Mouse (Mus musculus) MEL (cell line): ENCODE results near the gene Nrl. TPM values are rescaled to one million over a fixed set of nuclear protein-coding genes. Genes with fewer than 3 reads are reported as not detected.

Experiments
- DNase-seq: peaks from one replicate; pipeline ENCODE4 v3.0.0; 2011; ENCODE audit warnings: low read depth, low spot score
- H3K27ac ChIP-seq: 2 replicates; pipeline ENCODE4 v1.5.1; 2012; ENCODE audit warnings: low read depth, mild to moderate bottlenecking, control low read depth, low read length, moderate library complexity; ENCODE audit not compliant: control insufficient read depth
- H3K27me3 ChIP-seq, 2 experiments: fragments of 150-350 bp in 1 of 2; sonication (generic) in 1 of 2; 2 replicates each; pipeline ENCODE4 v1.6.1; 2012; ENCODE audit warnings: low read length in 2 of 2, mild to moderate bottlenecking in 2 of 2, improper control_type of control experiment in 1 of 2, moderate library complexity in 1 of 2; ENCODE audit not compliant: insufficient read depth in 2 of 2, control insufficient read depth in 1 of 2
- H3K36me3 ChIP-seq, 2 experiments: 2 replicates each; pipeline ENCODE4 v1.6.1; 2012 to 2014; ENCODE audit warnings: low read length in 2 of 2, improper control_type of control experiment in 1 of 2, inconsistent platforms in 1 of 2, mild to moderate bottlenecking in 1 of 2; ENCODE audit not compliant: insufficient read depth in 2 of 2, control insufficient read depth in 1 of 2
- H3K4me1 ChIP-seq, 2 experiments: fragments of 150-350 bp in 1 of 2; sonication (generic) in 1 of 2; 2 replicates each; pipeline ENCODE4 v1.6.1; 2012; ENCODE audit warnings: low read length in 2 of 2, improper control_type of control experiment in 1 of 2, mild to moderate bottlenecking in 1 of 2; ENCODE audit not compliant: insufficient read depth in 2 of 2, control insufficient read depth in 1 of 2
- H3K4me3 ChIP-seq, 2 experiments: fragments of 150-350 bp in 1 of 2; sonication (generic) in 1 of 2; 2 replicates each; pipeline ENCODE4 v1.5.1; 2012; ENCODE audit warnings: low read depth in 2 of 2, low read length in 2 of 2, mild to moderate bottlenecking in 2 of 2, moderate library complexity in 2 of 2, control low read depth in 1 of 2, improper control_type of control experiment in 1 of 2; ENCODE audit not compliant: control insufficient read depth in 1 of 2, insufficient read depth in 1 of 2
- H3K79me2 ChIP-seq: 2 replicates; pipeline ENCODE4 v1.6.1; 2012; ENCODE audit warnings: mild to moderate bottlenecking, low read length, moderate library complexity; ENCODE audit not compliant: control insufficient read depth, poor library complexity, insufficient read depth
- H3K9ac ChIP-seq: 2 replicates; pipeline ENCODE4 v1.6.1; 2012; ENCODE audit warnings: low read depth, mild to moderate bottlenecking, control low read depth, low read length, moderate library complexity; ENCODE audit not compliant: control insufficient read depth, poor library complexity, severe bottlenecking
- H3K9me3 ChIP-seq: fragments of 150-350 bp; sonication (generic); replicated peaks from 2 replicates; pipeline ENCODE4 v1.6.1; 2012; ENCODE audit warnings: mild to moderate bottlenecking, low read length, improper control_type of control experiment, moderate library complexity; ENCODE audit not compliant: insufficient read depth
- CHD1 ChIP-seq: IDR thresholded peaks from 2 replicates; pipeline ENCODE4 v1.6.1; 2012; ENCODE audit warnings: low read depth, mild to moderate bottlenecking, inconsistent platforms, low read length, improper control_type of control experiment
- CHD2 ChIP-seq: IDR thresholded peaks from 2 replicates; pipeline ENCODE4 v1.6.1; 2011; ENCODE audit warnings: low read length, improper control_type of control experiment
- CTCF ChIP-seq, 3 experiments: IDR thresholded peaks in 2 of 3; conservative IDR thresholded peaks in 1 of 3; 2 replicates each; pipeline ENCODE4 v1.5.1; 2011 to 2012; ENCODE audit warnings: low read length in 3 of 3, low read depth in 2 of 3, mild to moderate bottlenecking in 2 of 3, improper control_type of control experiment in 1 of 3, inconsistent platforms in 1 of 3, mixed read lengths in 1 of 3, moderate library complexity in 1 of 3; ENCODE audit not compliant: control insufficient read depth in 1 of 3, insufficient read depth in 1 of 3, poor library complexity in 1 of 3, severe bottlenecking in 1 of 3
- EP300 ChIP-seq, 2 experiments: IDR thresholded peaks; 2 replicates each; pipeline ENCODE4 v1.6.1; 2011; ENCODE audit warnings: improper control_type of control experiment in 2 of 2, low read length in 2 of 2, low read depth in 1 of 2, mild to moderate bottlenecking in 1 of 2
- ETS1 ChIP-seq: IDR thresholded peaks from 2 replicates; pipeline ENCODE4 v1.6.1; 2012; ENCODE audit warnings: low read depth, mild to moderate bottlenecking, inconsistent platforms, low read length, improper control_type of control experiment, moderate library complexity
- HCFC1 ChIP-seq: IDR thresholded peaks from 2 replicates; pipeline ENCODE4 v1.6.1; 2012; ENCODE audit warnings: low read depth, mild to moderate bottlenecking, inconsistent platforms, low read length, improper control_type of control experiment, moderate library complexity
- NRF1 ChIP-seq: IDR thresholded peaks from 2 replicates; pipeline ENCODE4 v1.6.1; 2014; ENCODE audit warnings: low read depth, mild to moderate bottlenecking, inconsistent platforms, low read length, improper control_type of control experiment, moderate library complexity; ENCODE audit not compliant: poor library complexity, insufficient read depth, severe bottlenecking
- POLR2AphosphoS2 ChIP-seq: IDR thresholded peaks from 2 replicates; pipeline ENCODE4 v1.6.1; 2011; ENCODE audit warnings: low read length, improper control_type of control experiment
- TAL1 ChIP-seq: IDR thresholded peaks from 2 replicates; pipeline ENCODE4 v1.6.1; 2012; ENCODE audit warnings: mild to moderate bottlenecking, inconsistent platforms, low read length, moderate library complexity, mixed read lengths
- ZKSCAN1 ChIP-seq: IDR thresholded peaks from 2 replicates; pipeline ENCODE4 v1.6.1; 2012; ENCODE audit warnings: low read depth, mild to moderate bottlenecking, inconsistent platforms, low read length, improper control_type of control experiment, moderate library complexity
- ZMIZ1 ChIP-seq: IDR thresholded peaks from 2 replicates; pipeline ENCODE4 v1.6.1; 2012; ENCODE audit warnings: low read depth, mild to moderate bottlenecking, inconsistent platforms, low read length, improper control_type of control experiment, moderate library complexity
- ZNF384 ChIP-seq: IDR thresholded peaks from 2 replicates; pipeline ENCODE4 v1.6.1; 2012; ENCODE audit warnings: low read depth, mild to moderate bottlenecking, inconsistent platforms, low read length, improper control_type of control experiment
- polyA plus RNA-seq, 2 experiments: library from polyadenylated mRNA; stranded (reverse) in 1 of 2; unstranded in 1 of 2; fragments of >175 nt in 1 of 2; fragments of >200 nt in 1 of 2; gene quantifications; 2 replicates each; pipeline versions ENCODE4 v1.2.1 to v1.2.4; 2012; ENCODE audit warnings: low replicate concordance in 2 of 2, low read depth in 1 of 2; ENCODE audit not compliant: insufficient read length in 2 of 2, insufficient read depth in 1 of 2, missing spikeins in 1 of 2
- total RNA-seq: library from RNA; depleted of rRNA; stranded (reverse); fragments of 300-350 nt; gene quantifications from 2 replicates; pipeline ENCODE4 v1.2.3, GENCODE M21; 2012

The Nrl gene
- total and polyA plus RNA-seq, 3 experiments = not detected

DNA sequence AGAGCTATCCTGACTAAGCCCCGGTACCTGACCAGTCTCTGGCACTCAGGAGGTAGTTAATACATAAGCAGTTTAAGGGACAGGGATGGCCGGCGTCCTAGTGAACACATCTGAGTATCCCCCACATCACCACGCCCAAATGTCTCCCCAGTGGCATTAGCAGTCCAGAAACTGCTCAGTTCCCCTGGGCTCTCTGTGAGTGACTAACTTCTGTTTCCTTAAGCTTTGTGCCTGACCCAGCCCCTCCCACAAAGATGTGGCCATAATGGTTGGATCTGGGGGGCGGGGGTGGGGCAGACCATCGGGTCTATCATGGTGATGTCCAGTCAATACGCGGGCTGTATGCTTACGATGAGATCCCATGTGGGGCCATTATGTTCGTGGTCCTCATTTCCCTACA, 15.2 kb downstream of the Nrl start:
- peaks cover 2 to 21% of the 10 kb centered on the region in 2 experiments; a peak in 3 of 4 replicates for H3K27me3 ChIP-seq

GRCm38 (mm10) chr14:55507801-55508200, 17.0 kb downstream of the Nrl start:
- no peak overlapping the region for H3K9ac ChIP-seq
- H3K79me2 ChIP-seq = no peaks in the 10 kb centered on the region
- H3K4me1 ChIP-seq = no peaks in the 10 kb centered on the region
- peaks cover 2 to 21% of the 10 kb centered on the region in 2 experiments; a peak in 3 of 4 replicates for H3K27me3 ChIP-seq
- TF ChIP-seq CHD1 (no peak), ZKSCAN1 (no peak), ZMIZ1 (no peak)
- H3K36me3 ChIP-seq = no peaks in the 10 kb centered on the region
- H3K27ac ChIP-seq = no peak overlapping the region
- H3K4me3 ChIP-seq = no peak overlapping the region
- no peak for DNase-seq
- no peaks in the 10 kb centered on the region for H3K9me3 ChIP-seq

More for the DNA sequence above, 15.2 kb downstream of the Nrl start:
- no peak for DNase-seq
- no peak for TF ChIP-seq CTCF (IDR thresholded peaks at IDR 0.05 in 2 of 3, conservative IDR thresholded peaks at IDR 0.05 in 1 of 3; ENCODE audit: control insufficient read depth in 1 of 3, insufficient read depth in 1 of 3, low read depth in 2 of 3, low read length in 3 of 3, poor library complexity in 1 of 3, severe bottlenecking in 1 of 3)
- no peak for TF ChIP-seq POLR2AphosphoS2
- TF ChIP-seq HCFC1 = no peak
- TF ChIP-seq NRF1 = no peak
- no peak for TF ChIP-seq ETS1
- TF ChIP-seq CHD2 = no peak
- TF ChIP-seq, all 39 proteins: peak for 0
- Histone ChIP-seq H3K9ac (no peak overlapping the region), H3K36me3 (no peaks in the 10 kb centered on the region), H3K27ac (no peak overlapping the region), H3K4me1 (no peaks in the 10 kb centered on the region), H3K9me3 (no peaks in the 10 kb centered on the region), H3K4me3 (no peak overlapping the region), H3K79me2 (no peaks in the 10 kb centered on the region)

DNA sequence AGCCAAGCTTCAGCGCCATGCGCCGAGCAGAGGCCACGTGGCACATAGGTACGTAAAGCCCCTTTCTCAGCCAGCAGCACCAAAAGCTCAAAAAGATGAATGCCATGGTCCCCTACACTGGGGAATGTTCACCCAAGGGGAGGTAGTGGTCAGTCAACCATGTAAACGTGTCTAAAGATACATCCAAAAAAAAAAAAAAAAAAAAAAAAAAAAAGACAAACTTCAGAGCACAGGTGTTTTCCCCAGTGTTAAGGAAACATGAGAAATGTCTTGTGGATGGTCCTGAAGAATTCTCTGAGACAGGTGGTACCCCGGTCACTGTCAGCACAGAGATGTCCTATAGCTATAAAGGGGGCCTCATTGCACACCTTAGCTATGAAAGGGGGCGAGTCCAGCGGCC, 19.2 kb downstream of the Nrl start:
- Histone ChIP-seq H3K27me3 (peaks cover 2 to 6% of the 10 kb centered on the region in 2 experiments; a peak in 3 of 4 replicates), H3K9me3 (no peaks in the 10 kb centered on the region), H3K36me3 (no peaks in the 10 kb centered on the region), H3K9ac (no peak overlapping the region), H3K4me1 (no peaks in the 10 kb centered on the region), H3K27ac (no peak overlapping the region), H3K4me3 (no peak overlapping the region), H3K79me2 (no peaks in the 10 kb centered on the region)
- no peak for DNase-seq
- TF ChIP-seq EP300 (IDR thresholded peaks at IDR 0.05; ENCODE audit: low read depth in 1 of 2, low read length in 2 of 2) (no peak), ZNF384 (no peak), NRF1 (no peak), TAL1 (no peak)
